Mouse (Mus musculus): Measurements from ENCODE around the gene Prss48.

Gene Prss48

DNA sequence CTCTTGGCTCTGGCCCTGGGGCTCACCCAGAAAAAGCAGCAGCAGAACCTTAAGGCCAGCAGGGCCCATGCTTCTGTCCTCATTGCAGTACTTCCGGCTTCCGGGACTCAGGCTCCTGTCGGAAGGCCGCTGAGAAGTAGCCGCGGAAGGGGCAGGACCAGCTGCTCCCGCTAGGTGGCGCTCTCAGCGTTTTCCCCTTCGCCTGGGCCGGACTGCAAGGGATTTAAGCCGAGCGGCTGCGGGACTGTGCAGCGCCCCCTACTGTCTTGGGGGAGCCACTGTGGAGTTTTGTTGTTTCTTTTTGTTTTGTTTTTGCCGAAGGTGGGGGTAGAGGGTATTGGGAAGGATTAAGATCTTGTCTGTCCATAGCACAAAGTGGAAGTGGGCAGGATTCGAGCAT, at the start of gene Prss48:
Gene Prss48, minus strand, starts transcription at position 69 of the 400 bp plus-strand sequence.
- DNase-seq (ENCODE audit: low spot score), result no peak

DNA sequence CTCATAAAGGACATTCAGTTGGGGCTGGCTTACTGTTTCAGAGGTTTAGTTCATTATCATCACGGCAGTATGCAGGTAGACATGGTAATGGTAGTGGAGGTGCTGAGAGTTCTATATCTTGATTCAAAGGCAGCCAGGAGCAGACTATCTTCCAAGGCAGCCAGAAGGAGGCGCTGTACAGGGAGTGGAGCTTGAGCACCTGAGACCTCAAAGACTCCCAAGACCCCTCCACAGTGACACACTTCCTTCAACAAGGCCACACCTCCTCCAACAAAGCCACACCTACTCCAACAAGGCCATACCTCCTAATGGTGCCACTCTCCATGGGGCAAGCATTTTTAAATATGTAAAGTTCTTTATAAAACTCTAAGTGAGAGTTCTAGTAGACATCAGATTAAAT, 46.8 kb upstream of the Prss48 start:
- no peak for DNase-seq (ENCODE audit: low spot score)

DNA sequence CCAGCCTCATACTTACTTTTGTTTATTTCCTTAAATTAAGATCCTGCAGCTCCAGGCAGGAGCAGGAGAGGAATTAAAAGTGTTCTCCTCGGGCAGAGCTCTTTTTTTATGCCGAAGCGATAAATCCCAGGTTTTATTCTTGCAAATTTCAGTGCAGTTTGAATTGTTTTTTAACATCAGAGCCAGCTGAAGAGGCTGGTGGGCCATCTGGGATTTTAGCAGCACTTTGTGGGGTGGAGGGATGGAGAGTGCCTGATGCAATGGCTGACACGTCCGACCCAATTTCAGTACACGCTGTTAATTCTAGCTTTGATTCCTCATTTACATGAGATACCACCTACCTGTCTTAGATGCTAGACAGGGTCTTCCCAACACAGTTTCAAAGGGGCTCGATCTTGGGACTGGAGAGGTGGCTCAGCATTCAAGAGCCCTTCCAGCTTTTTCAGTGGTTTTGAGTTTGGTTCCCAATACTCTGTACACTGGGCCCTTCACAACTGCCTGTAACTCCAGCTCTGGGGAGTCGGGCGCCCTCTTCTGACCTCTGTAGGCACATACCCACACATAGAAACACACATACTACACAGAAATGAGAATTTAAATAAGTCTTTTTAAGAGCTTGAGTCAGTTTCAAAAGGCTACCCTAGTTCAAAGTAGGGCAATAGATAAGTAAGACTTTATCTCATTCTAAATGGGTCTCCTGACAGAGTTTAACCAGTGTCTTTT, 45.6 kb upstream of the Prss48 start:
- DNase-seq (ENCODE audit: low spot score), result no peak

DNA sequence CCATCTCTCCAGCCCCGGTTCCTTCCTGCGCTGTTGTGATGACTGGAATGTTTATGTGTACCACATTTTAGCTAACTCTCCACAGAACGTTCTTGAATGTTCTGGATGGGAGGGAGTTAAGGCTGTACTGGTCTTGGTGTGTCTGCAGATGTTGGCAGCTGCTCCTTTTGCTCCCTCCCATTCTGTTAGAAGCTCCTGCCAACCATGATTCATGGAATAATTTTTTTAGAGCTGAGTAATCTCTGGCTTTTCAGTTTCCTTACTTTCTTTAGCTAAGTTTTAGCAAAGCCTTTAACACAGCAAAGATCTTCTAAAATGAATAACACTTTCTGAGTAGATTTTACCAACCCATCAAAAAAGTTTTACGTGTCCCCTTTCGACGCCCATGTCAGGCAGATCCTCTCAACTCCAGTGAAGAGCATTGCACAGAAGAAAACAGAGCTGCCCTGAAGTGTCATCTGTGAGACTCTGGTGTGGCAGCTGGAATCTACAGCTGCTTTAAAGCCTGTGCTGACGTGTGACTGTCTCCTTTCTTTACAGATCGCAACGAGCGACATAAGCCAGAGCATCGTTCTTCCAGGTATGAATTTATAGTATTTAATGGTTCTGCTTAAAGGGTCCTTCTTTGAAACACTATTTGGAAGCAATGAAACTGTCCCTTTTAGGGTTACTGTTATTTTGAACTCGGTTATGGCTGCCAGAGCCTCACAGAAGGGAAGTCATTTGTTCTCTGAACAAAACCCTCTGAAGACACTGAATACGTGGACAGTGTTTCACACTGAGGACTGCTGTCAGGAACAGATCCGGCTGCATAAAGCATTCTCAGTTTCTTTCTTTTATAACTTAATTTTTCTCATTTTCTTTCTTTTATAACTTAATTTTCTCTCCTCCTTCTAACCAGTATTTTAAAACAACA, 38.3 kb upstream of the Prss48 start:
- DNase-seq (ENCODE audit: low spot score), result no peak

DNA sequence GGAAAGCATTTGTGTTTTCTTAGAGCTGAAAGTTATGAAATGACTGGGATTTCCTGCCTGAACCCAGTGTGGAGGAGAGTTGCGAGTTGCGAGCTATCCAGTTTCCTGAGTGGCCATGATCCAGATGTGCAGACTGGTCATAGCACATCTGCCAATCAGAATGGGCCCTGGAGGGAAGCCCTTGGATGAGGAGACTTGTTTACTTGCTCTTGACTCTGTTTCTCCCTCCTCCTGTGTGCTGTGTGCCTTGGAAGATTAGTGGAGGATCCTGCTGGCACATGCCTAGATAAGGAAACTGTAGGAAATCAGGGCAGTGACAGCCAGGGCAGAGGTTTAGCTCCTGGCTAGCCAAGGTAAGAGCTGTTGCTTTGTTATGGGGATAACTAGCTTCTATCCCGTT, 36.4 kb upstream of the Prss48 start:
- no peak for DNase-seq (ENCODE audit: low spot score)

DNA sequence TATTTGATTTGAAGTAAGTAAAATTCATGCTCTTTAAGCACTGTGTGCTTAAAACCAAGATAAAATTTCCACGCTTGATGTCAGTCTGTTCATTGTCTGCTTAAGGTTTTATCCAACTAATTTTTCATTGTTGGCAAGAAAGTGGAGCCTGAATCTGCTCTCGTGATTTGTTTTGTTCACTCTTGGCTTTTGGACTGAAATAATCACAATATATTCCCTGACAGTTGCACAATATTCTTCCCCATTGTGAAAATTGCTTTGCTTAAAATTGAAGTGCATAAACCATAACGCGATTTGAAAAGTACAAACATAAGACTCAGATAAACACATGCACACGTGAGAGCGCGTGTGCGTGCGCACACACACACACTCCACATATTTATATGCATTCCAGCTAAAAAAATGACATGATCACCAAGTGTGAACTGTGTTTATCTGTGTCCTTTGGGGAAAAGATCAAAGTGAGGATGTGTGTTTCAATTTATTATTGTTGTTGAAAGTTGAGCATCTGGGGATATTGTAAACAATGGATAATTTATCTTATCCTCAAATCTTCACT, 35.7 kb upstream of the Prss48 start:
- DNase-seq (ENCODE audit: low spot score), result no peak

DNA sequence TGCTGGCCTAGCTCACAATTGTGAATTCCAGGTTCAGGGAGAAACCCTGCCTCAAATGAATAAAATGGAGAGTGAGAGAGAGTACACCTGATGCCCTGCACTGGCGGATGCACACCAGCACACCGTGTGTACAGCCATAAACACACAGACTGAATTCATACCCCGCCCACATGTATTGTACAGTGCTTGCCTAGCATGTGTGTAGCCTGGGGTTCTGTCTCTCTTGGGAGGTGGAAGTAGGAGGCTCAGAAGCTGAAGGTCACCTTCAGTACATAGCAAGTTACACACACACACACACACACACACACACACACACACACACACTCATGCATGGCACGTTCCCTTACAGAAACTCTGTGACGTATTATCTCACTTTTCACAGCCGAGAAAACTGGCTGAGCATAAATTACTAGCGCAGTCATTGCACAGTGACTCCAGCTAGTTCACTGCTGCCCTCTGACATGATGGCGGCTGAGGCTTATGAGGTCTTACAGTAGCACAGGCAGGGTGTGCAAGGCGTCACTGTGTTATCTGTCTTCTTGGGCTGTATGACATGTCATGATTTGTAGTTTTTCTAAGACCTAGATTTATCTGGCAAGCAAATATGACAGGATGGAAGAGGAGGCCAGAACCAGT, 31.3 kb upstream of the Prss48 start:
- no peak for DNase-seq (ENCODE audit: low spot score)

DNA sequence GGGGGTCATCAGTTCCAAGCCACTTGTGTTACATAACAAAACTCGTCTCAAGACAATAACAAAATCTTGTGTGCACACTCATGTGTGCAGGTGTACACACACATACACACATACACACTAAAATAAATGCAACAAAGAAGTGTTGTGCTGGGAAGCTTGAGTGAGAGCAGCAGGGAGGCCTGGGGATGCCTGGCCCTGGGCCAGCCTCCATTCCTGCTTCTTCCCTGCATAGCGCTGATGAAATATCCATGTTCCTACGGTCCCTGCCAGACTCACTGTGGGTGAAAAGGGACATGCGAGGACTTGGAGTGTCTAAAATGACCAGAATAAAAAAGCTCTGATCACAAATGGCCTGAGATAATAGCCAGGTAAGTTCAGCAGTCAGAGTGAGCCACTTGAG, 28.3 kb upstream of the Prss48 start:
- DNase-seq (ENCODE audit: low spot score), result no peak

DNA sequence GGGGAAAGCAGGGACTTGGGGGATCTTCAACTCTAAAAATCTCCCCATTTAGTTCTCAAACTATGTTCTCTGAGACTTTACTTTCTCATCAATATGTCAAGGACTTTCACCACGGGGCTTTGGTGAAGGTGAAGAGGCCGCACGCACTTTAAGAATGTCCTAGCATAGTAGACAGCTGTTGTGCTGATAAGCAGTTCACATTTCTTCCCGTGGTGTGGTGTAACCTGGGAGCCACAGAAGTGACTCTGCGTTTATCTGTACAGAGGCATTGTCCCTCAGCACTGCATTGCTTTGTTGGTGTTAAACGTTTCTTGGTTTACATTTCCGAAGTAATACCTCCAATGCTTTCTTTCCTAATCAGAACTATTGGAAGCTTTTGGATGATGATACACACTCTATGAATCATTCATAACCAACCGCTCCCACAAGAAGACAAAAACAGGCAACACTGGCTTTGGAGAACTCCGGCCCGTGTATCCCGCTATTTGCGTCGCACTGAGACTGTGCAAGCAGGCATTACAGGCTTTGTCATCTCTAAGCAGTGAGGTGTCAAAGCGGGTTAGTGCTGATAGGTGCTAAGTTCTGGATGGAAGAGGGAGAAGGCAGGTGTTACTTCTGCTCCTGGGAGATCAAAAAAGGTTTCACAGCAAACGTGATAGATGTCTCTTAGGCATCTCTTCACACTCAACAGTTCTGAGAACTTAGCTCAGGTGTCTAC, 26.5 kb upstream of the Prss48 start:
- DNase-seq (ENCODE audit: low spot score), result no peak

DNA sequence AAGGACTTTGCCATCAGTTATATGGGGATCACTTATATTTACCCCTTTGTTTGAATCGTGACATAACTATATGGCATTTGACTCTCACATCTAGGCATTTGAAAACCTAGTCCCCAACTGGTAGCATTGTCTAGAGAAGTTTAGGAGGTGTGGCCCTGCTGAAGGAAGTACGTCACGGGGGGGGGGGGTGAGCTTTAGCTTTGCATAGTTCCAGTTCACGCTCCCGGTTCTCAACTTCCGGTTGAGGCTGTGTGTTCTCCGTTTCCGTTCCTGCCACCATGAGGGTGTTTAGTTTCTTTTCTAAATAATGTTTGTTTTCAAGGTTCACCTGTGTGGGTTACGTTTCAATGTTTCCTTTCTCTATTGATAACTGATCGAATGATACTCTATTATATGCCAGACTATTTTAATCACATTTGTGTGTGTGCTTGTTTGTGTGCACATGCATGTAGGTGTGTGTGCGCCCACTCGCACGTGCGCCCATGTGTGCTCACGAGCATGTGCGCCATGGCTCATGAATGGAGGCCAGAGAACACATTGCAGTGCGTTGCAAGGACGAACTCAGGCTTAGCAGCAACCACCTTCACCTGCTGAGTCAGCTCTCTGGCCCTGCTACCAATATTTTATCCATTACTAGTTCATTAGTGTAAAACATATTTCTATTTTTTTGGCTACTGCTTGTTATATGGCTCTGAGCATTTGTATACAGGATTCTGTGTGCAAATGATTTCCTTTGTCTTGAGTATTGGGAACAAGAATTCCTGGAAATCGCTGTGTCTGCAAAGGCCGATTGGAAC, 23.2 kb upstream of the Prss48 start:
- DNase-seq (ENCODE audit: low spot score), result no peak

DNA sequence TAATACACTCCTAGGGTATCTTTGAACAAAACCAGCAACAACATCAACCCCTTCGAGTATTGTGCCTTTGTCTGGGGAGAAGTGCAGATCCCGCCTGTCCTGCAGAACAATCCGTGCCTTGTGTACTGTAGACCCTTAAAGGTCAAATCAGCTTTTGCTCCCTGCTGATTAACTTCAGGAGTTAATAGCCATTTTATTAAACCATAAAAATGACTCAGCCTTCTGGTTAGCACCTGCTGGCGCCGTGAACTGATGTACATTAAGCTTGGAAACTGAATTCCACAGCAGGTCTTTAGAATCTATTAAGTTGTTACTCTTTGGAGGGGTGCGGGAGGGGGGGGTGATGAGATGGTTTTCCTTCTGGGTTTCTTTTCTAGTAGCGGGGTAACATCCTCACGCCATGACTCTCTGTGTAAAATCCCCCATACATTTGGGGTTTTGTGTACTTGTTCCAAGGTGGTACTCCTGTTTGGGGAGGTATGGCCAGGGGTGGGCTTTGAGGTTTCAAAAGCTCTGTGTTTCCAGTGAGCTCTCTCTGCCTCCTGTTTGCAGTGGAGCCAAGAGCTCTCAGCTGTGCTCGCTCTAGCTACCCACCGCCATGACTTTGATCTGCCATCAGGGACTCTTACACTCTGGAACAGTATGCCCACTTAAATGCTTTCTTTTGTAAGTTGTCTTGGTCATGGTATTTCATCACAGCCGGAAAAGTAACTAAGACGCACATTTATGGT, 21.9 kb upstream of the Prss48 start:
- no peak for DNase-seq (ENCODE audit: low spot score)

DNA sequence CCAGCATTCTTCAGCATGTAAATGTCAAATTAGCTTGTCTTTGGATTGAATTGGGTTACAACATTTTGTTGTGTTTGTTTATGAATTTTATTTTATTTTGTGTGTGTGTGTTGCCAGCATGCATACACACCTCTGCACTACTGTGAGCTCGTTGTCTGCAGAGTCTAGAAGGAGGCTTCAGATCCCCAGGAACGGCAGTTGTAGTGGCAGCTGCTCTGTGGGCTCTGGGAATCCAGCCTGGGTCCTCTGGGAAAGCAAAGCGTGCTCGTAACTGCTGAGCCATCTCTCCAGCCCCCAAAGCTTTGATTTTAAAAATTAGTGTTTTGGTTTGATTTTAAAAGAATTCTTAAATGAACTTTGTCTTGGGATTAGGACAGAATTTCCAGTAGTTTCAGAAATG, 19.4 kb upstream of the Prss48 start:
- DNase-seq (ENCODE audit: low spot score), result no peak

DNA sequence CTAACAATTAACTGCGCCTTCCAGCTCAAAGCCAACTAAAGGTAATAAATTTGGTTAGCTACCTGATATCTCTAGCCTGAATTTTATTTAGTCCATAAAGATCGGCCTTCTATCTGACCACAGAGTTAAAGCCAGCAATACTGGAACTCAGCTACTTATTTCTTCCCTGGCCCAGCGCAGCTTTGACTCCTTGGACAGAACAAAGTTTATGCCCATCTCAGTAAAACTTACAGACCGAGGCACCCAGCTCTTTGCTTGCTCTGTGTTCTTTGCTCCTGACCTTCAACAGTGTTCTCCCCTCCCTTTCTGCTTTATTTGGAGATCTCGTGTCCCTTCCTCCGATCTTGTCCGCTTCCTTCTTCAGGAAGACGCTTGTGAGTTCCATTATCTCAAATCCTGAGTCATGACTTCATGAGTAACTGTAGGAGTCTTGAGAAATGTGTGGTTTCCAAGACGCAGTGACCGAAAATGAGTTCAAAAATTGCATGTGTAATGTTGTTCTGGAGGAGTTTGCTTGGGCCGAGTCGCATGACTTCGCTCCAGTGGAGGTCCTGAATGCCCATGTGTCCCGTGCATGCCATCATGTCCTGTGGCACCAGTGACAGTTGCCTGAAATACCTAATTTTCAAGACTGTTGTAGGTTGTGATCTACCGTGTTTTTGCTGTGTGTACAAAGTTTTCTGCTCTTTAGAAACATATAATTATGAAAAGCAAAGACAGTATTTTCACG, 18.8 kb upstream of the Prss48 start:
- DNase-seq (ENCODE audit: low spot score), result no peak

DNA sequence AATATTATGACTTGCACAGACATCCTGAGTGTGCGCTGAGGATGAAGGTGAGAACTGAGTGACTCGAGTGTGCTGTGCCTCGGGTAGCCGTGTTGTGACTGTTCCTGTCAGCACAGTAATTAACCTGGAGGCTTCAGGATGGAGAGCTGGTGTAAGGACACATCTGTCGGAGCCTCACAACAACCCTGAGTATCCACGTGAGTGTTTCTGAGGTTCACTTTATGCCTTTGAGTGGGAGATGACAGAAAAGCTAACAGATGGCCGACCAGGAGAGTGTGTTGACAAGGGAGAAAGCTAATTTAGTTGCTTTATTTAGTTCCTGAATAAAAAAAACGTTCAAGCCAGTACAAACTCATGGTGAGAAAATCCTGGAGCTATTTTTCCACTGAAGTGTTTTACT, 15.2 kb upstream of the Prss48 start:
- DNase-seq (ENCODE audit: low spot score), result no peak

DNA sequence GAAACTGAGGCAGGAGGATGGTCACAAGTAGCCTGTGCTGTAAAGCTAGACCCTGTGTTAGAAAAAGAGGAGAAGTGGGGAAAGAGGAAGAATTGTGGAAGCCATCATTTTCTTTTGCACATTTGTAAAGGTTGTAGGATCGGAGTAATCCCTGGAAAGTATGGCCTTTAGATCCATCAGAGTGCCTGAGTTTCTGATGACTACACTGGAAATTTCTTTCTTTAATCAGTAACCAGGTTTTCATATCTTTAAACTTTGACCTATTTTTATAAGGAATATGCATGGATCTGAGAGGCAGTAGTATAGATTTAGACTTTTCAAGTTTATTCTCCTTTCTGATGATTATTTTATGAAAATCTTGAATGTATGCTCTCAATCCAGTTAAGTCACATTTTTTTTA, 14.7 kb upstream of the Prss48 start:
- no peak for DNase-seq (ENCODE audit: low spot score)

DNA sequence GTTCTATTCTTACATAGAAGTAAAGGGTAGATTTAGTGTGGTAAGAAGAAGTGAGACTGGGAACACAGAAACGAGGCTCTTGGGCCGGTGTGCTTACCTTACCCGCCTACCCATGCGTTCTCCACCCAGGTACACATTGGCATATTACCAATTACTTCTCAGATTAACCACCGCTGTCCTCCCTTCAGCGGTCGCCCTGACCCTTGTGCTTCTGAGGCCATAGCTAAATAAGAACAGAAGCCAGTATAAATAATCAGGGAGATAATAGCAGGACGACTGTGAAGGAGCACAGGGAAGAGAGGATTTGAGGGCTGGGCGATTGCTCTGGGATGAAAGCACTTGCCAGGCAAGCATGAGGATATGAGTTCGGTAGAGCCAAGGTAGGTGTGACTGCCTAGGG, 11.5 kb upstream of the Prss48 start:
- DNase-seq (ENCODE audit: low spot score), result no peak

DNA sequence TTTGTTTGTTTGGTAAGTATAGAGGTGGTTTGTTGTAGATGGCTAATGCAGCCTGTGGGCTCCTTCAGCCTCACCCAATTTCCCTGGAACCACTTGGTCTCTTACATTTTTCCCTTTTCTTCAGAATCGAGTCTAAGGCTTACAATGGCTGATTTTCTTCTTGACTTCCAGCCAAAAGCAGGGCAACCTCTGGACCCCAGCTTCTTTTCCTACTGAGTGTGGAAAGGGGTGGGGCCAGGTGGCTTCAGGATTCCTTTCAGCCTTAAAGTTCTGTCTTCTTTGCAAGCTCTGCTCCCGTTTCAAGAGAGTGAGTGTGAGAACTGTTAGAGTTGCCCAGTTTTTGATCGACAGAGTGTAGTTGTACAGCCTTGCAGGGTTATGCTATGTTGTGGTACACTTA, 9.5 kb upstream of the Prss48 start:
- no peak for DNase-seq (ENCODE audit: low spot score)

DNA sequence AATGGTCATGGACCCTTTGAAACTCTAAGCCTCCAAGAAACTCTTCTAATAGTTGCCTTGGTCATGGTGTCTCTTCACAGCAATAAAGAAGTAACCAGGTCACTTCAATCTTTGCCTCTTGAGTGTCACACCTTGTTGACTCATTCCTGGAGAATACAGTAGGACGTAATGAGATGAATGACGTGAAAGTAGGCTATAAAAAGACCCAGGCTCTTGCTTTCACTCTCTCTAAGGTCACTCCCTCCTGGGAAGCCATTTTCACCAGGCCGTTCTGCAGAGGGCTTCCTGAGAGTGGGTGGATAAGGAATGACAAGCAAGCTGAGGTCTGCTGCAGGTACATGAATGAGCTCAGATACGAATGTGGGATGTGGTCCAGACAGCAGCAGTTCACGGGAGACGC, 9.1 kb upstream of the Prss48 start:
- DNase-seq (ENCODE audit: low spot score), result no peak

DNA sequence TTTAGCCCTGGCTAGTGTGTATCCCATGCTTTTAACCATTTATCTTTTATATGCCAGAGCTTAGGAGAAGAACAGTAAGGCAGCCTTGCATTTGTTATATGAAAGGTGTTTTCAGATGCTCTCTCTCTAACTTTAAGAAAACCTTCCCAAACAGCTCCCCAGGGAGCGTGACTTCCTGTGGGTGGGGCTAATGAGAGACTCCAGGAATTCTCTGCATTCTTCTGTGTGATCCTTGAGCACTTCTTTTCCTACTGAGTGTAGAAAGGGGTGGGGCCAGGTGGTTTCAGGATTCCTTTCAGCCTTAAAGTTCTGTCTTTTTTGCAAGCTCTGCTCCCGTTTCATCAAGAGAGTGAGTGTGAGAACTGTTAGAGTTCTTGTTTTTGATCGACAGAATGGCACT, 8.3 kb upstream of the Prss48 start:
- peak; percentile 32 for DNase-seq (ENCODE audit: low spot score)

DNA sequence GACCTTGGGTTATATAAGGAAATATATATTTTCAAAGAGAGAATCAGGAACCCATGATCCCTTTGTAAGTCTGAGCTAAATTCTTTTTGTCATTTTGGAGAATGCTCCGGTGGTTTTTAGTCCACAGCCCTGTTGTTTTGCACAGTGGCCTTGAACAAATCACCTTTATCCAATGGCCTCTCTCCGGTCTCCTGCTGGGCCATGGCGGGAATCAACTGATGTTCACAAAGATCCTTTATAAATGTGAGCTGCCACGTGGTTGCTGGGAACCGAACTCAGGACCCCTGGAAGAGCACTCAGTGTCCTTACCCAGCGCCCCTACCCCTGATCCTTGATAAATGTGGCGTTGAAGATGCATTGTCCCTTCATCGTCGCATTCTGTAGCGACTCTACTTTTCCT, 2.5 kb upstream of the Prss48 start:
- no peak for DNase-seq (ENCODE audit: low spot score)

Measured in embryo, embryonic 10 days (tissue).